Mouse (Mus musculus) skeletal muscle tissue, adult 2 months (tissue): ENCODE data around the gene Mxi1.

Experiments
- DNase-seq: peaks from one replicate; pipeline ENCODE4 v3.0.0-alpha.2; 2012; ENCODE audit warnings: low read depth, low spot score

The Mxi1 gene

GRCm38 (mm10) chr19:53423341-53423753 lies 113.0 kb downstream of the Mxi1 start:
- DNase-seq: peak; percentile 21

DNA sequence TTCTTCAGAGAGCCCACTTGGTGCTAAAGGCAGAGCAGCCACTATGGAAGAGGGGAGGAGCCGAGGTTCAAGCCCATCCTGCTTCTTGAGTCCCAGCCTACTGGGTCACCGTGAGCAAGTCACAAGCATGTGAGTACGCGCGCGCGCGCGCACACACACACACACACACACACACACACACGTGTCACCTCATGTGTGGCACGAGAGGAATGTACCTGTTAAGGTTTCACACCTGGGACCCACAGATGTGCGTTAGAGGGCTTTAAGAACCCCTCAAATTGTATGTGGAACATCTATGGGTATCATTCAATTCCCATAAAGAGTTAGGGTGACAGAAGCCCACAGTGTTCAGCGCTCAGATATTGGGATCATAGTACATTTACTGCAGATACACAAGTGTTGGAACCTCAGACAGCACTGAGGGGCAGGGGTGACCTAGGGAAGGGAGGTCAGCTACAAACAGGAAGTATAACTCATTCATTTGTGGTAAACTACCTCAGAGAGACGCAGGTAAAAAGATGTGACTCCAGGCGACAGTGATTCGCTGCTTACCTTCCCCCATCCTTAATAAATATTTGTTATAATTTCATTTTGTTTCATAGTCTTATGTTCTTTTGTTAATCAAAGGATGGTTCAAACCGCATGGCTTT lies 113.6 kb downstream of the Mxi1 start:
- no peak for DNase-seq

- peak; percentile 68 for DNase-seq
Observed at GRCm38 (mm10) chr19:53424629-53425028, 114.3 kb downstream of the Mxi1 start.
